Mouse (Mus musculus): ENCODE data around the gene Dcxr.

DNA sequence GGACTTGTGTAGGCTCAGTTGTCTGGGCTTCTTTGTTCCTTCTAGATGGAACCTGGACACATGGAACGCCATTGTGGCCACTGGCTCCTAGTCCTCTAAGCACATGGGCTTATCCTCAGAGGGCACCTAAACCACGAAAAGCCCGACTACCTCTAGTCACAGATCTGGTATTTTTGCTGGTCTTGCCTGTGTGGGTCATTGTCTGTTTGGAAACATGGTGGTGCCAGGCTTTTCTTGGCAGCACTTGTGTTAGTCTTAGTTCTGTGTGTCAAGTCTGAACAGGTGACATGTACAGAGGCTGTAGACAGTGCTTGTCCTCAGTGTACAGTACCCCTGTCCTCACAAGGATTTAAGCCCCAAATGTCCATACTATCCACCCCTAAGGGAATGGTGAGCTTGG, 43.5 kb downstream of the Dcxr start:
- TF ChIP-seq CTCF (IDR thresholded peaks at IDR 0.05; ENCODE audit: control insufficient read depth, insufficient read depth, low read length) (no peak), POLR2A (IDR thresholded peaks at IDR 0.05; ENCODE audit: borderline replicate concordance, control insufficient read depth, low read depth, low read length) (no peak)

Measured in bone marrow, adult 2 months (tissue).